Mouse (Mus musculus) liver, postnatal 0 days (tissue): ENCODE results near the gene Vav2. TPM values are rescaled to one million over a fixed set of nuclear protein-coding genes. Genes with fewer than 3 reads are reported as not detected.
A peak's percentile ranks its signal among the peaks of the same experiment; 100 is the strongest.

Source experiments
- ATAC-seq: fragments of 200-750 bp; cut with Nextera tagmentation; 2 replicates; pipeline ENCODE4 v1.8.0; 2017; ENCODE audit warnings: mild to moderate bottlenecking, moderate library complexity
- DNase-seq: peaks from one replicate; pipeline ENCODE4 v3.0.0-alpha.2; 2016
- H3K27ac ChIP-seq: fragments of 300-500 bp; sonication (generic); 2 replicates; pipeline ENCODE4 v1.5.1; 2014; ENCODE audit warnings: antibody characterized with exemption, moderate library complexity, mild to moderate bottlenecking, low read depth
- H3K27me3 ChIP-seq: fragments of 300-500 bp; sonication (generic); 2 replicates; pipeline ENCODE4 v1.6.1; 2014; ENCODE audit warnings: low read length, control low read depth, mixed read lengths; ENCODE audit not compliant: insufficient read depth
- H3K36me3 ChIP-seq: fragments of 300-500 bp; sonication (generic); replicated peaks from 2 replicates; pipeline ENCODE4 v1.6.1; 2014; ENCODE audit warnings: mild to moderate bottlenecking, control low read depth, low read length, moderate library complexity, mixed read lengths; ENCODE audit not compliant: insufficient read depth
- H3K4me1 ChIP-seq: fragments of 300-500 bp; sonication (generic); 2 replicates; pipeline ENCODE4 v1.6.1; 2014; ENCODE audit warnings: antibody characterized with exemption, mild to moderate bottlenecking, control low read depth; ENCODE audit not compliant: insufficient read depth
- H3K4me2 ChIP-seq: fragments of 300-500 bp; sonication (generic); 2 replicates; pipeline ENCODE4 v1.6.1; 2014; ENCODE audit warnings: low read depth, mild to moderate bottlenecking, low read length, moderate library complexity, mixed read lengths
- H3K4me3 ChIP-seq: fragments of 300-500 bp; sonication (generic); 2 replicates; pipeline ENCODE4 v1.5.1; 2014; ENCODE audit warnings: low read depth, low read length
- H3K9ac ChIP-seq: fragments of 300-500 bp; sonication (generic); replicated peaks from 2 replicates; pipeline ENCODE4 v1.6.1; 2014; ENCODE audit warnings: mild to moderate bottlenecking, moderate library complexity
- H3K9me3 ChIP-seq: fragments of 300-500 bp; sonication (generic); 2 replicates; pipeline ENCODE4 v1.6.1; 2016; ENCODE audit warnings: mild to moderate bottlenecking, control low read depth, low read length, mixed read lengths
- CTCF ChIP-seq: sonication (generic); IDR thresholded peaks from 2 replicates; pipeline ENCODE4 v1.5.1; 2016; ENCODE audit warnings: antibody characterized with exemption, low read depth
- EP300 ChIP-seq: IDR thresholded peaks from 2 replicates; pipeline ENCODE4 v1.6.1; 2016; ENCODE audit warnings: antibody characterized with exemption, low read depth, mild to moderate bottlenecking
- WGBS: fragments of 180-500 bp; shearing (Covaris S2); extraction: QIAGEN DNeasy Blood & Tissue Kit; methylation state at CpG from one replicate; pipeline ENCODE4 v1.1.7; 2014; ENCODE audit not compliant: insufficient replicate concordance; 5-methylcytosine and 5-hydroxymethylcytosine counted together
- polyA plus RNA-seq: library from polyadenylated mRNA; unstranded; fragments of >200 nt; fragmentation: Nextera tagmentation; extraction: Ambion mirVana; gene quantifications from 2 replicates; pipeline ENCODE4 v1.2.1, GENCODE M21; 2015

Vav2 gene
- polyA plus RNA-seq, 1 experiment from 2014 or later: 6.3 TPM

GRCm38 (mm10) chr2:27460651-27461050 lies 33.8 kb upstream of the Vav2 start:
- H3K4me1 ChIP-seq: peaks cover 4% of the 10 kb centered on the region
- no peaks in the 10 kb centered on the region for H3K27me3 ChIP-seq
- H3K27ac ChIP-seq: no peak overlapping the region
- no peak for ATAC-seq
- H3K9me3 ChIP-seq: no peaks in the 10 kb centered on the region
- 64% methylated on average over 9 of the region's 9 CpGs for WGBS
- TF ChIP-seq EP300: no peak
- no peak for TF ChIP-seq CTCF
- H3K9ac ChIP-seq: no peak overlapping the region
- H3K36me3 ChIP-seq: peaks cover 76% of the 10 kb centered on the region
- H3K4me2 ChIP-seq: no peak overlapping the region
- H3K4me3 ChIP-seq: no peak overlapping the region
- DNase-seq: no peak

GRCm38 (mm10) chr2:27460163-27460562 lies 33.3 kb upstream of the Vav2 start:
- Histone ChIP-seq H3K36me3 (peaks cover 76% of the 10 kb centered on the region), H3K9ac (no peak overlapping the region), H3K9me3 (no peaks in the 10 kb centered on the region), H3K4me3 (no peak overlapping the region), H3K27ac (no peak overlapping the region), H3K4me1 (peaks cover 4% of the 10 kb centered on the region), H3K4me2 (no peak overlapping the region), H3K27me3 (no peaks in the 10 kb centered on the region)
- DNase-seq: no peak
- TF ChIP-seq CTCF (no peak), EP300 (no peak)
- 87% methylated on average over 5 of the region's 5 CpGs for WGBS
- ATAC-seq: no peak

GRCm38 (mm10) chr2:27459735-27460134 lies 32.9 kb upstream of the Vav2 start:
- Histone ChIP-seq H3K27ac (no peak overlapping the region), H3K4me1 (peaks cover 4% of the 10 kb centered on the region), H3K9me3 (no peaks in the 10 kb centered on the region), H3K4me3 (no peak overlapping the region), H3K27me3 (no peaks in the 10 kb centered on the region), H3K4me2 (no peak overlapping the region), H3K36me3 (peaks cover 80% of the 10 kb centered on the region), H3K9ac (no peak overlapping the region)
- ATAC-seq (no peak), DNase-seq (no peak)
- WGBS: 79% methylated on average over 7 of the region's 7 CpGs
- no peak for TF ChIP-seq CTCF
- TF ChIP-seq EP300: no peak

- Histone ChIP-seq H3K4me2 (no peak overlapping the region), H3K27ac (no peak overlapping the region), H3K4me1 (no peaks in the 10 kb centered on the region), H3K9ac (no peak overlapping the region), H3K4me3 (no peak overlapping the region), H3K9me3 (no peaks in the 10 kb centered on the region), H3K27me3 (no peaks in the 10 kb centered on the region), H3K36me3 (peaks cover 85% of the 10 kb centered on the region)
- WGBS: 80% methylated on average over 14 of the region's 14 CpGs
- ATAC-seq: no peak
- DNase-seq: no peak
- TF ChIP-seq CTCF: no peak
- TF ChIP-seq EP300: no peak
Measured at GRCm38 (mm10) chr2:27450226-27450625, 23.4 kb upstream of the Vav2 start.

GRCm38 (mm10) chr2:27447782-27448181 lies 20.9 kb upstream of the Vav2 start:
- DNase-seq: no peak
- H3K4me3 ChIP-seq: no peak overlapping the region
- ATAC-seq: no peak
- no peaks in the 10 kb centered on the region for H3K27me3 ChIP-seq
- peaks cover 63% of the 10 kb centered on the region for H3K36me3 ChIP-seq
- no peak overlapping the region for H3K27ac ChIP-seq
- H3K9me3 ChIP-seq: no peaks in the 10 kb centered on the region
- 82% methylated on average over 5 of the region's 5 CpGs for WGBS
- H3K4me1 ChIP-seq: peaks cover 1% of the 10 kb centered on the region
- TF ChIP-seq EP300: no peak
- peak; percentile 28 for TF ChIP-seq CTCF
- no peak overlapping the region for H3K4me2 ChIP-seq
- H3K9ac ChIP-seq: no peak overlapping the region

- no peak for TF ChIP-seq CTCF
- no peak for TF ChIP-seq EP300
- 89% methylated on average over 8 of the region's 8 CpGs for WGBS
- H3K4me3 ChIP-seq: no peak overlapping the region
- no peak overlapping the region for H3K27ac ChIP-seq
- H3K9ac ChIP-seq: no peak overlapping the region
- ATAC-seq (no peak), DNase-seq (no peak)
- H3K36me3 ChIP-seq: peaks cover 55% of the 10 kb centered on the region
- H3K9me3 ChIP-seq: no peaks in the 10 kb centered on the region
- H3K4me2 ChIP-seq: no peak overlapping the region
- H3K27me3 ChIP-seq: no peaks in the 10 kb centered on the region
- peaks cover 9% of the 10 kb centered on the region for H3K4me1 ChIP-seq
Measured at GRCm38 (mm10) chr2:27446812-27447211, 20.0 kb upstream of the Vav2 start.

GRCm38 (mm10) chr2:27445910-27446309 lies 19.1 kb upstream of the Vav2 start:
- DNase-seq: no peak
- Histone ChIP-seq H3K27me3 (no peaks in the 10 kb centered on the region), H3K4me3 (no peak overlapping the region), H3K27ac (no peak overlapping the region), H3K9me3 (no peaks in the 10 kb centered on the region), H3K4me1 (peaks cover 11% of the 10 kb centered on the region), H3K9ac (no peak overlapping the region), H3K4me2 (no peak overlapping the region), H3K36me3 (peaks cover 47% of the 10 kb centered on the region)
- TF ChIP-seq CTCF (no peak), EP300 (no peak)
- ATAC-seq: no peak
- 84% methylated on average over 3 of the region's 3 CpGs for WGBS
